Mouse (Mus musculus): ENCODE measurements around the gene Sh3bgr.
A peak's percentile ranks its signal among the peaks of the same experiment; 100 is the strongest.

Gene Sh3bgr

DNA sequence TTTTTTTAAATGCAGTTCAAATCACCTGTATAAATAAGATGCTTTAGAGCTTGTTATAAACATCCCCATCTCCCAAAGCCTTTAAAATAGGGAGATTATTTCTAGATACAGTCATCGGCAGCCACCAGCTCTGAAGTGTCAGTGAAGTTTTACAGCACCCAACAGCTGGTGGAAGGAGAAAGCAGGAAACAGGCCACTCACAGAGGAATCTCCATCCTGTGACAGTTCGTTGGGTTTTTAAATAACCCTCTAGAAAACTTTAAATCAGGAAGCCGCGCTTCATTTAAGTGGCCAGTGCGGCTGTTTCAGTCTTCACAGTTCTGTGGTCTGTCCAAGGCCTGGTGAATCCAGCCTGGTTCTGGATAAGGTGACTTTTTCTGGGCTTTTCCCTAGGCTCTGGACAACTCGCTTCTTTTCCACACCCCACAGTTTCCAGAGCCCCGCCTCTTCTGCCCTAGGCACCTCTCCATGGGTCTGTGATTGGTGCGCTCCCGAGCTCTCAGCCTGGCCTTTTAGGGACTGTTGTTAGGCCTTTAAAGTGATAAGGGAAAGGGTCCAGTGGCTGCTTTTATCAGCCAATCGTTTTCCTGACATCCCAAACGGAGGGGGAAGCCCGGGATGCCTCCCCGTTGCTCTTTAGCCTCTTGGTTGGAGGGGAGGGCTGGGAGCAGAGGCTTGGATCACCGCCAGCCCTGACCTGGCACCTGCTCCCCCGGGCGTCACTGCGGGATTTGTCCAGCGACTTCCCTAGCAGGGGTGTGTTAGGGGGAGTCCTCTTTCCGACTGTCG, at the start of gene Sh3bgr:
Gene Sh3bgr (plus strand): TSS at position 538 of the 789 bp plus-strand sequence.
- DNase-seq = peak; percentile 64

DNA sequence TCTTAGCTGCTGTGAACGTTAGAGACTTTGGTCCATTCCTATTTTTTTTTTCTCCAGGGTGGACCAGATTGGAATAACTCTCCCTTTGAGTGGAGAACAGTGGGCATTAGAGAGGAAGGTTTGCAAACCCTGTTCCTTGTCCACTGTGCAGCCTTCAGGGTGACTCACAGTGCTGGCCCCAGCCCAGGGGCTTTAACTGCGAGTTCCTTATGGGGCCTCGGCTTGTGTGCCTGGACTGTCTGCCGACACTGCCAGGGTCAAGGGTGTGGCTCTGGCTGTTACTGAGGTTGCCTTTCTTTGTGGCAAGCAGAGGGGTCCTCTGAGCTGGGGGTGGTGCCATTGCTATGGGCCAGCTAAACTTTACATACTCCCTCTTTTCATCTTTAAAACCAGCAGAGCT, 49.3 kb upstream of the Sh3bgr start:
- DNase-seq = no peak

DNA sequence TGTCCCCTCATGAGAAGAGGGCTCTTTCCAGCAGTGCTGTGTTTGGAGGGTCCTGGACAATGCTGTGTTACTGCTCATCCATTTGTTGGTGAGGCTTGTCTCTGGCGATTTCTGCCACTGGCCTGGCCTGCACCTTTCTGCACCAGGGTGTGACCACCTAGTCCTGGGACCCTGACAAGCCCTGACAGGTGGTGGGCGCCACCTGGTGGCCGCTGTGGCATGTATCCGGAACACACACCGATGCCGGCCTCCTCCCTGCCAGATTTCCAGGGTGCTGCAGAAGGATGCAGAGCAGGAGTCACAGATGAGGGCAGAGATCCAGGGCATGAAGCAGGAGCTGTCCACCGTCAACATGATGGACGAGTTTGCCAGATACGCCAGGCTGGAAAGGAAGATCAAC, 48.7 kb upstream of the Sh3bgr start:
- peak; percentile 84 for DNase-seq

DNA sequence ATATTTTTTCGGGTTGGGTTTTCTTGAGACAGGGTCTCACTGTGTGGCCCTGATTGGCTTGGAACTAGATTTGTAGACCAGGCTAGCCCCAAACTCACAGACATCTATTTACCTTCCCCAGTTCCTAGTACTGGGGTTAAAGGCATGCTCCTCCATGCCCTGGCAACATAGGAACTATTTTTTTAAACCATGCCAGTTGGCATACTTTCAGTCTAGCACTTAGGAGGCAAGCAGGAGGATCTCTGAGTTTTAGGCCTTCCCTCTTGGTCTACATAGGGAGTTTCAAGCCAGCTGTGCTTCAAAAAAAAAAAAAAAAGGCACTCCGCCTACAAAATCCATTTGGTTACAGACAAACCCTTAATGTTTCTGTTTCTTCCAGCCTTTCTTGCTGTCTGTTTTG, 45.8 kb upstream of the Sh3bgr start:
- no peak for DNase-seq

DNA sequence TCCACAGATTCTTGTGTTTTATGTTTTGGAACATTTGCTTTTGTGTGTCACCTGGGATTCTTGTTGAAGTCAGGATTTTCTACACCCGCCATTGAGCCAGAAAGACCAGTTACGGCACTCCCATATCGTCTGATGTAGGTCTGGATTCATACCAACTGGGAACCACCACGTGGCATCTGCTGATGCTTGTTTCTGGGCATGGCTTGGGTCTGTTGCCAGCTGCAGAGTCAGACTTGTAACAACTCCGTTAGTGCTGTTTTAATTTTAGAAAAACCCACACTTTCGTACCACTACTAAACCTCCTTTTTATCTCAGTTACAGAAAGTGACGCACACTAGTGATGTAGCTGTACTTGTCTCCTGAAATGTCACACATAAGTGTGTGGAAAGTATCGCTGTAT, 44.2 kb upstream of the Sh3bgr start:
- no peak for DNase-seq

DNA sequence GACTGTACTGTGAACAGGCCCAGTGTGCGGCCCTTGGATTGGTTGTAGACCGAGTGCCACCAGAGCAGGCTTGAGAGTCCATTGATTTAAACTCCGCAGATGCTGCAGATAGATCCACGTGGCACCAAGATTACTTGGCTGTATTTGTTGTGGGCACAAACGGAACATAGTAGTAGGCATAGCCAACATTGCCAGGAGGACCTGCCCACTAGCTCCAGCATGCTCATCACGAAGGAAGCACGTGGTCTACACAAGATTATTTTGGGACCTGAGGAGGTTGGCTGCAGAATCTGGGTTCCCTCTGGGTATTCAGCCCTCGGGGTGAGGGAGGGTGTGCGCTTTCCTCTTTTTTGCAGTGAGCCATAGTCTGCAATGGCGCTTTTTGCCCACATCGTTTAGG, 43.1 kb upstream of the Sh3bgr start:
- no peak for DNase-seq

DNA sequence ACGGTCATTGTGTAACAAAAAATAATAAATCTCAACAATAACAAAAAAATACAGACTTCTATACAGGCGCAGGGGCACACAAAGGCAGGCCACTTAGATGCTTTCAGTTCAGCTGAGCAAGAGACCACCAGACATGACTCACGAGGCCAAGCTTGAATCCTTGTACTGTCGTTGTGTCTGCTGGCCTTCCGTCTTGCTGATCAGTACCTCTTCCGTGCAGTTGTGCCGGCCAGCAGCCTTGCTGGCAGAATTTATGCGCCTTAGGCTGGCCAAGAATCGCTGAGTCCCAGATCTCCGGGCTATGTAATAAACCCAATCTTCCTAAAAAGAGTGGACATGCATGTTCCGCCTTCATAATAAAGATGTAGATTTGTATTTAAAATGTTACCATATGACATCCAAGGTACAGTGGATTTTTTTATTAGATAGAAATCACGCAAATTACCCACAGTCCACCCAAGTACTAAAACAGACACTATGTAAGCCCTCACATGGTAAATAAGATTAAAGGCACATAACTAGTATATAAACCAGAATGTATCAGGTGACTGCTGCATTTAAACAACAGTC, 41.7 kb upstream of the Sh3bgr start:
- no peak for DNase-seq

DNA sequence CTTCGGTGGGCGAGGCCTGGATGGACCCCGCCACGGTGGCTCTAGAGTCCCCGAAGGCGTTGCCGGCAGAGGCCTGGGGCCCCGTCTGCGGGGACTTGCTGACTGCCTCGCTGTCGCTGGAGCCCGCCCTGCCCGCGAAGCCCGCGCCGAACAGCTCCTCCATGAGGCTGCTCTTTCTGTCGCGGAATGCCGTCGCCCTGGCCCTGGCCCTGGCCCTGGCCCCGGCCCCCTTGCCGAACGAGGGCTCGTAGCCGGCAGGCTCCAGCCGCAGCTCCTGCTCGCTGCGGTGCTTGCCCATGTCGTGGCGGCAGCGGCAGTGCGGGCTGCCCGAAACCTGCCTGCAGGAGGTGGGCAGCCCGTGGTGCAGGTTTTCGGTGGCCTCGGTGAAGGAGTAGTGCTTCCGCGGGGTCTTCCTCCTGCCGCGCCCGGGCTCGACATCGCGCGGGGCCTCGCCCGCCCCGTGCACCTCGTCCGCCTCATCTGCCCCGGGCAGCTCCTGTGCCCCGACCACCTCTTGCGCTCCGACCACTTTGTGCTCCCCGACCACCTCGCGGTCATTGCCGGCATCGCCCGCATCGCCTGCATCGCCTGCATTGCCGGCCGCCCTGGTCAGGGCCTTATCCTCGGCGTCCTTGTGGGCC, 41.0 kb upstream of the Sh3bgr start:
- peak; percentile 63 for DNase-seq

DNA sequence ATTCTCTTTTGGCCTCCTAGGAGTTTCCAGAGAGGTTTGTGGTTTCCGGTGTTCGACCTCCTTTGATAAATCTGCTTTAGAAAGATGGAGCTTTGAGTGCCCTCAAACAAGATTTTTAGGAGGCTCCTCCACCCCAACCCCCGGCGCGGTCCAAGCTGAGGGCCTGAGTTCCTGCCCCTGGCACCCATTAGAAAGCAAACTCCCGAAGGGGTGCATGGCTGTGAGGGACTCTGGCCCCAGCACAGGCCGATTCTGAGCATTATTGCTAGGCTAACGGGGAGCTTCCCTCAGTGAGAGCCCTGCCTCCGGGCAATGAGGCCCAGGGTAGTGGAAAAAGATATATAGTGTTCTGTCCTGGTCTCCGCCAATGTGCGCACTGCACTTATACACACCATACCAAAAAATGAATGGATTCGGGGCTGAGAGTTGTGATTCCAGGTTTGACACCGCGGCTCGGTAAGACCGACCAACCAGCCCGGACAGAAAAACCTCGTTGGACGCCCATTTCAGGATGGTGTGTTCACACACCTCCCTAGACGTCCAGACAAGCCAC, 40.4 kb upstream of the Sh3bgr start:
- DNase-seq = no peak

DNA sequence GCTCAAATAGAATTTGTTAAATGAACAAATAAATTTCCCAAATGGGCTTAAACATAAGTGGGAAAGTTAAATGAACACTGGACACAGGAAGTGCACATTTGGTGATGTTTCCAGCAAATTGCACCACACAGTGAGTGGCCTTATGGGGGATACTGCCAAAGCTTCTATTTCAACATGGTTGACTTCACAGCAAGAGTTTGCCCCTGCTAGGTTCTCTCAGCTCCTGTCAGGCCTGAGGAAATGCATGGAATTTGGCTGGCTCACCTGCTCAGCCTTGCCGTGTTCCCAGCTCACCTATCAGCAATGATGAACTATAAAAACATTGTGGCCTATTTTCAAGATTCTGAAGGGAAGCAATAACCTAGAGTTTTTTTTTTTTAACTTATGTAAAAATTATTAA, 39.3 kb upstream of the Sh3bgr start:
- DNase-seq = no peak

DNA sequence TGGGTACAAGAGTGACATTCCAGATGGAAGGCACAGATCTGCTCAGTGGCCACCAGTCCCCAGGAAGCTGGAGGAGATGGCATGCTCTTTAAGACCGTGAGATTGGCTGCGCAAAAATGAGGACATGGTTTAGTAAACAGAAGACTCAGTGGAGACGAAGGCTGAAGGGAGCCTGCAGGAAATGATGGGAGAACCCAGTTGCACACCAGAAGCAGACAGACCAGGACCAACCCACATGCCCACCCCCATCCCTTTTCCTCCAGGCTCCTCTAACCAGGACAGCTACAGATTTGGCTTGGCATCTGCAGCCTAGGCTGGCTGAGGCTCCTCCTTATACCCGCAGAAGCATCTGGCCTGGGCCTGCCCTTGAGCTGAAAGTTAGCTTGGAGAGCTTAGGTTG, 38.9 kb upstream of the Sh3bgr start:
- peak; percentile 46 for DNase-seq

DNA sequence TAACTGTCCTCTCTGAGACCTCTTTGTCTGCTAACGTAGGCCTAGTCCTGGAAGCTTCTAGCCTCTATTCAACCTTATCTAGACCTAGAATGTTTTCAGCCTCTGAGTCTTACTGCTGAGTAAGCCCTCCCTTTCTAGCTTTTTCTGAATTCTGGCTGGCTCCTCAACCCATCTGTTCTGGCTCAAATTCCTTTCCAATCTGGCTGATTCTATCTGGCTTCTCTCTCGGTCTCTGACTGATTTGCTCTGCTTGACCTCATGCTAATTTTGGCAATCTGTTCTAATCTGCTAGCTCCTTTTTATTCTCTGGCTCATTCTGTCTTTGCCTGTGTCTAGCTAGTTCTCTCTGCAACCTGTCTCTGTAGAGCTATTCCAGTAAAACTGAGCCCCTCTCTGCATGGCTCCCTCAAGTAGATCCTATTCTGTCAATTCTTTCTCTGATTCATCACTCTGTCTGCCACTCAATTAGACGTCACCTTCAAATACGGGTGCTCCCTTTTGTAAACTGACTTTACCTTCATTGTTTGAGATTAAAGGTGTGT, 34.5 kb upstream of the Sh3bgr start:
- DNase-seq = peak; percentile 59

DNA sequence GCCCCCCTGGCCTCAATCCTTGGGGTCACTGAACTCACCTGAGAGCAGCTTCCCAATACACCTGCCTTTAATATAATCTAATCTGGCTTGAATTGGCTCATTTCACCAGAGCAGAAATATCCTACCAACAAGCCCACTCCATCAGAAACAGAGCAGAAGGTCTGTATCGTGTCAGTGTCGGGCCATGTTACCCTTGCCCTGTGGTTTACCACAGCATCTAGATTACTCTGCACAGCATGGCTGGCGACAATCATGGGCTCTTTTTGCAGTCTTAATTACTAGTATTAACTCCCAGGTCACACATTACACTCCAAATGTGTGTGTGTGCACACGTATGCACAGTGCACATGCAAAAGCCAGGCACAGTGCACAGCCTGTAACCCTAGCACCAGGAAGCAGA, 31.4 kb upstream of the Sh3bgr start:
- no peak for DNase-seq

DNA sequence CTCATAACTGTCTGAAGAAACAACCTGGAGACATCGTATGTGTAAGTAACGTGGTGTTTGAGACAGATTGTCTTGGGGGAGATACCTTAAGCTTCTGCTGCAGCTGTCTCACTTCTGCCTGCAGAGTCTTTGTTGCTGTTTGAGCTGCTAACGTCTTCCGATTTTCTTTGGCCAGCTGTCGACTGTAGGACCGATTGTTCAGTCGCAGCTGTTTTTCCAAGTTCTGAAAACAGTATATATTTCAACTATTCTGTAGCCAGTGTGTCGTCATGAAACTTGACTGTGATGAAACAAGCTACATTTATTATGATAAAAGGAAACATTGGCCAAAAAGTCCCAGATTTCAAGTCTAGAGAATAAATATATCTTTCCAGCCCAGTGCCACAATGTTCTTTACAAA, 26.6 kb upstream of the Sh3bgr start:
- DNase-seq = no peak

DNA sequence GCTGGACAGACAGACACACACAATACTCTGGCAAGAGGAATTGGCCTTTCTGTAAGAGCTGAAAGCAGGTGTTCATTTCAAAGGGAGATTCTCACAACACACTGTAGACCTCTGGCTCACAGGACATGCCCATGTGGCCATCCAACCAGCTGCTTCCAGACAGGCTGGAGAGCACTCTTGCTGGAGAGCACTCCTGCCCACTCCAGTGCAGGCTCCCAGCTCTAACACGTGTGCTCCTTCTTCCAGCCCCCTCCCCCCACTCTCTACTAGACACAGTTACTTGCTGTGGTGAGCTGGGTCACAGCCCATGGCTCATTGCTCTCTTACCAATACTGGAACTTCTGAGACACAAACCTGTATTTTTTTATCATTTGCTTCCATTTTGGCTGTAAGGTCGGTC, 24.9 kb upstream of the Sh3bgr start:
- DNase-seq = no peak

DNA sequence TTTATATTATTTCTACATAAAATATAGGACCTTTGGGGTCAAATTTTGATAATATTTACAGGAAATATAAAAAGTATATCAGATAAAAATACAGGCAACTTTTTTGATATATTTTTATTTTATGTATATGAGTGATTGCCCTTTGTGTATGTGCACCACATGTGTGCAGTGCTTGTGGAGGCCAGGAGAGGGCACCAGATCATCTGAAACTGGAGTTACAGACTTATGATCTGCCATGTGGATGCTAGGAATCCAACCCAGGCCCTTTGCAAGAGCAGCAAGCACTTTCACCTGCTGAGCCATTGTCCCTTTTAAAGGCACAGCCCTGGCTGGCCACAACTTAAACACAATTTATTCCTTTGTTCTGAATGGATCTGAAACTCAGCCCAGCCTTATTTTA, 21.1 kb upstream of the Sh3bgr start:
- DNase-seq = no peak

DNA sequence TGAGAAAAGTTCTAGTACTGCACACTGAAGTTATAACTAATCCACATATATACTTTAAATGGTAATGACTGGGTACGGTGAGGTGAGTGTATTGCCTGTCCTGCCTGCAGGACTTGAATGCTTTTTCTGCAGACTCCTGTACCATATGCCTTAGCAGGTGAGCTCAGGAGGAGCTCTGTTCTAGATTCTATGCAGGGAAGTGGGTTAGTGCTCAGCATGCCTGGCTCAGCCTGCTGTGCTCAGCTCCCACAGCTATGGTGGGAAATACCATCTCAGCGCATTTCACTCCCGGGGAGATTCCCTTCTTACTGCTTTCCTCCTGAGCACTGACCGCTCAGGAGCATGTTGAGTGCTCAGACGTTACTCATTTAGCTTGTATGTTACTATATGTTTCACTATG, 12.6 kb upstream of the Sh3bgr start:
- no peak for DNase-seq

DNA sequence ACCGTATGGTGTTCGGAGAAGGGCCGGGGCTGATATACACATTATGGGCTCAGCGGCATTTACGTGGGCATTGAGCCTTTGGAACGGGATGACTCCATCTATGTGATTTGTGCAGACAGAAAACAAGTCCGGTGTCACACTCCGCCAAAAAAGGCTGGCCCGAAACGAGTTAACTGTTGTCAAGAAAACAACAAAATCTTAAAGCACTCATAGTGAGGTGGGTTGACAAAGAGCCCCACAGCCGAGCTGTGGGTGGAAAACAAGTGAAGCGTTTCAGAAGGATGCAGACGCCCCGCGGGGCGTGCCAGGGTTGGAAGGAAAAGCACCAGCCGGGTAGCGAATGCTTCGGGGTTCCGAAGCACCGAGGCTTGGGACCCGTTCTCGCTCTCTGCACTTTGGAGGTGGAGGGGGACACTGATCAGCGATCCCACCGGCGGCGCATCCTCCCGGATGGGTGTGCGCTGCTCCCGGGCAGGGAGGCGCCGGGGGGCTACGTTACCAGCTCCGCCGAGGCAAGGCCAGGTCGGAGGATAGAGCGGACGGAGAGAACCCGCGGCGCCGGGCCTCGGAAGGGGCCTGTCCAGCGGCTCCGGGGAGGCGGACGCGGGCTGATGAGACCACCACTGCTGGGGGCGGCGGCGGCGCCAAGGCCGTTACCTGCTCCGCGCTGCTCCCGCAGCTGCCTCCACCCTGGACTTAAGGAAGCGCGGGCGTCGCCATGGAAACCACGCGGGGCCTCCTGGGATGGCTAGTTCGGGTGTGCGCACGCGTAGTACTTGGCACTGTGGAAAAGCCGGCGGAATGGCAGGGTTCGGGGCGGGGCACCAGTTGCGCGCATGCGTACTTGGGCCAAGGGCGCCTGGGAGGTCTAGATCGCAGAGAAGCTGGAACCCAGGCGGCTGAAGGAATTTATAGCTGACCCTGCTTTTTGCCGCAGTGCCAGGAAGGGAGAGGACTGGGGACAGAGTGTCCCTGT, 8.4 kb upstream of the Sh3bgr start, which contains the start of gene Lca5l:
Gene Lca5l (minus strand): TSS at position 741 of the 976 bp plus-strand sequence.
- DNase-seq = peak; percentile 100

DNA sequence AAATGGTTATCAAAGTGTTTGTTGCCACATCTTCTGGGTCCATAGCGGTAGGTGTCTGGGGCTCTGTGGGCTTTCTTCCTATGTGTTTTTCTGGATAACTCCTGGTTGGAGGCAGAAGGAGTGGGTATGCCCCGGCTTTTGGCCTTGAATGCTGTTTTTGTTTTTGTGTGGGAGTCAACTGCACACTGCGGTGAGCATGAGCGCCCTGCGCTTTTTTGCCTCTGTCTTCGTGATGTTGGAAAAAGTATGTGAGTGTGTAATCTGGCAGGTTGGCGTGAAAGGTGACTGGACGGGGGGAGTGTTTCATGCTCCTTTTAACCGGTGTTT, 415 bp downstream of the Sh3bgr start:
- no peak for DNase-seq

DNA sequence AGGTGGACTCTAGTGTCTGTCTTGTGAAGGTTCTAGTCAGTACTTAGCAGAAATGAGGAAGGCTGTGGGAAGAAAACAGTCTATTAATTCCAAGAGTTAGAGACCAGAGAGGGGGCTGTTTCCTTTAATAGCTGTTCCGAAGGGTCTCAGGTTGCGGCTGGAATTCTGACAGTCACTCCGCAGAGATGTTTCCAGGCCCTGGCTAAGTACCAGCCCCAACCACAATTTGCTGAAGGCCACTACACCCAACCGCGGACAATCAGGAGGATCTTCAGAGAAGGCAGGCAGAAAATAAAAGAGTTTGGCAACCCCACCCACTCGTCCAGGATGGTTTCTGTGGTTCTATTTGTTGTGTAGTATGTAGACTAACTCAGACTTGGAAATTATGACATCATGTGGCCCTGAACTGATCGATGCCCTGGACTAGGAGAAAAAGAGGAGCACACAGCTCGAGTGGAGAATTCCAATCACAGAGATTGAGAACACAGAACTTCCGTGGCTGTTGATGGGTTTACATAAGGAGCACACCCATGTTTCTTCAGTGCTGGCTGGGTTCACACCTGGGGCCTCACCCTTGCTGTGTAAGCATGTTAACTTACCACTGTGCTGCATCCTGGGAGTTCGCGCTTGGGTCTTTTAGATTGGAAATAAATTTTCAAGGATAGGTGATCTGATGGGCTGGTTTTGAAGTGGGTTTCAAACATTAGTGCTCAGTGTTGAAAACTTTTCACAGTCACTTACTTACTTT, 1.4 kb downstream of the Sh3bgr start:
- DNase-seq = no peak

DNA sequence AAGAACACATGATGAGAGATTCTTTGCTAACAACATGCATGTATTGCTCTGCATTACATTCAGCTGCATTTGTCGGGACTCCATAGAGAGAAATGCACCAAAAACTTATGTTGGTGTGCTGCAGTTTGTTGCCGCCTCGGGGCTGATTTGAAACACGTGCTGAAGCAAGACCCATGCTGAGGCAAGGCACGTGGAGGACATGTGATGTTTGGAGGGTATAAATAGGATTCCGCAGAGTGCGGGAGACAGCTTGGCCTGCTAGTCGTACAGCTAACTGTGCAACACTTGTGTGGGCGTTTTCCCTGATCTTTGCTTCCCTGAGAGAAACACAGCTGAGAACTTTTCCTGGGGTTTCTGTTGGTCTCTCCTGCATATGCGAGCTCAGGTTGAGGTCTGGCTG, 9.5 kb downstream of the Sh3bgr start:
- DNase-seq = no peak

DNA sequence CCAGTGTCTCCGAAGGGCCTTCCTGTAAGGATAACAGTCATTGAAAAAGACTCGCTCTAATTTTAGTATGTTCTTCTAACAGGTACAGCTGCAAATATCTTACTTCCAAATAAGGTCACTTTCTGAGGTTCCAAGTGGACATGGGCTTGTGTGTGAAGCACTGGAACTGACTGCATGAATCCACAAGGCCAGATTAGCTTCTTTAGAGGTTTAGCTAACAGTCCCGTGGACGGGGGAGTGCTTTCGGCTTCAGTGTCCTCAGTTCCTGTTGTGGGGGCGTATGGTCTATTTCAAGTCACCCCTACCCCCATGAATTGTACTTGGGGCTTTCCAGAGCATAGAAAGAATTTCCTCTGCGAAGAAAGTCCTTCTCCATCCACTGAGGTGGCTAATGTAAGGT, 10.6 kb downstream of the Sh3bgr start:
- no peak for DNase-seq

Data from cerebellum, adult 8-10 months (tissue).